Mouse (Mus musculus): ENCODE measurements around the gene Higd1a. TPM values are rescaled to one million over a fixed set of nuclear protein-coding genes. Genes with fewer than 3 reads are reported as not detected.

The Higd1a gene
- polyA plus RNA-seq, 1 experiment from 2014 or later: 168 TPM

GRCm38 (mm10) chr9:121896820-121897219 lies 38.7 kb upstream of the Higd1a start:
- no peak for ATAC-seq (ENCODE audit: insufficient number of reproducible peaks, insufficient read depth, low FRiP score, low TSS enrichment, low read depth)
- Histone ChIP-seq H3K27ac (no peak overlapping the region), H3K27me3 (no peaks in the 10 kb centered on the region), H3K9me3 (no peaks in the 10 kb centered on the region), H3K9ac (no peak overlapping the region), H3K36me3 (no peaks in the 10 kb centered on the region), H3K4me1 (no peaks in the 10 kb centered on the region), H3K4me3 (no peak overlapping the region), H3K4me2 (no peak overlapping the region)
- WGBS: 70% methylated on average over 4 of the region's 4 CpGs

- no peak for ATAC-seq (ENCODE audit: insufficient number of reproducible peaks, insufficient read depth, low FRiP score, low TSS enrichment, low read depth)
- Histone ChIP-seq H3K36me3 (no peaks in the 10 kb centered on the region), H3K9ac (no peak overlapping the region), H3K4me2 (no peak overlapping the region), H3K9me3 (no peaks in the 10 kb centered on the region), H3K4me1 (peaks cover 7% of the 10 kb centered on the region), H3K4me3 (no peak overlapping the region), H3K27me3 (no peaks in the 10 kb centered on the region), H3K27ac (no peak overlapping the region)
- 73% methylated on average over 7 of the region's 7 CpGs for WGBS
Measured at GRCm38 (mm10) chr9:121895392-121895993, 37.3 kb upstream of the Higd1a start.

GRCm38 (mm10) chr9:121894447-121894846 lies 36.3 kb upstream of the Higd1a start:
- Histone ChIP-seq H3K27ac (no peak overlapping the region), H3K4me3 (no peak overlapping the region), H3K36me3 (no peaks in the 10 kb centered on the region), H3K27me3 (no peaks in the 10 kb centered on the region), H3K9ac (no peak overlapping the region), H3K4me2 (no peak overlapping the region), H3K9me3 (no peaks in the 10 kb centered on the region), H3K4me1 (peaks cover 8% of the 10 kb centered on the region)
- ATAC-seq (ENCODE audit: insufficient number of reproducible peaks, insufficient read depth, low FRiP score, low TSS enrichment, low read depth): no peak
- WGBS: 71% methylated on average over 7 of the region's 7 CpGs

- no peak overlapping the region for H3K4me2 ChIP-seq
- H3K36me3 ChIP-seq: no peaks in the 10 kb centered on the region
- no peak for ATAC-seq (ENCODE audit: insufficient number of reproducible peaks, insufficient read depth, low FRiP score, low TSS enrichment, low read depth)
- H3K27me3 ChIP-seq: no peaks in the 10 kb centered on the region
- H3K9ac ChIP-seq: no peak overlapping the region
- no peak overlapping the region for H3K4me3 ChIP-seq
- peaks cover 8% of the 10 kb centered on the region for H3K4me1 ChIP-seq
- H3K27ac ChIP-seq: no peak overlapping the region
- WGBS: 88% methylated on average over 12 of the region's 12 CpGs
- H3K9me3 ChIP-seq: no peaks in the 10 kb centered on the region
Measured at GRCm38 (mm10) chr9:121892057-121892687, 34.0 kb upstream of the Higd1a start.

- H3K27me3 ChIP-seq: no peaks in the 10 kb centered on the region
- ATAC-seq (ENCODE audit: insufficient number of reproducible peaks, insufficient read depth, low FRiP score, low TSS enrichment, low read depth): no peak
- no peak overlapping the region for H3K4me3 ChIP-seq
- no peak overlapping the region for H3K9ac ChIP-seq
- H3K36me3 ChIP-seq: no peaks in the 10 kb centered on the region
- no peak overlapping the region for H3K4me2 ChIP-seq
- H3K9me3 ChIP-seq: no peaks in the 10 kb centered on the region
- H3K27ac ChIP-seq: no peak overlapping the region
- WGBS: 86% methylated on average over 9 of the region's 9 CpGs
- peaks cover 8% of the 10 kb centered on the region for H3K4me1 ChIP-seq
Measured at GRCm38 (mm10) chr9:121891301-121891700, 33.1 kb upstream of the Higd1a start.

GRCm38 (mm10) chr9:121890441-121890941 lies 32.3 kb upstream of the Higd1a start:
- 30% methylated on average over 18 of the region's 18 CpGs for WGBS
- Histone ChIP-seq H3K27me3 (no peaks in the 10 kb centered on the region), H3K4me3 (no peak overlapping the region), H3K9ac (no peak overlapping the region; the same call in 1 of the 2 replicates), H3K36me3 (no peaks in the 10 kb centered on the region), H3K4me2 (peak overlapping the region; percentile 41), H3K9me3 (no peaks in the 10 kb centered on the region), H3K27ac (no peak overlapping the region), H3K4me1 (peaks cover 8% of the 10 kb centered on the region)
- no peak for ATAC-seq (ENCODE audit: insufficient number of reproducible peaks, insufficient read depth, low FRiP score, low TSS enrichment, low read depth)

GRCm38 (mm10) chr9:121889927-121890440 lies 31.8 kb upstream of the Higd1a start:
- Histone ChIP-seq H3K27ac (no peak overlapping the region), H3K4me3 (no peak overlapping the region), H3K9ac (no peak overlapping the region; the same call in 1 of the 2 replicates), H3K4me1 (peaks cover 8% of the 10 kb centered on the region), H3K4me2 (peak overlapping the region; percentile 41), H3K9me3 (no peaks in the 10 kb centered on the region), H3K27me3 (no peaks in the 10 kb centered on the region), H3K36me3 (no peaks in the 10 kb centered on the region)
- no peak for ATAC-seq (ENCODE audit: insufficient number of reproducible peaks, insufficient read depth, low FRiP score, low TSS enrichment, low read depth)
- 68% methylated on average over 4 of the region's 4 CpGs for WGBS

GRCm38 (mm10) chr9:121882015-121882457 lies 23.9 kb upstream of the Higd1a start:
- Histone ChIP-seq H3K9ac (no peak overlapping the region), H3K4me3 (no peak overlapping the region), H3K4me1 (0 out of 2 replicates have a peak, but pooled peaks cover 3% of the 10 kb centered on the region), H3K36me3 (no peaks in the 10 kb centered on the region), H3K9me3 (no peaks in the 10 kb centered on the region), H3K4me2 (no peak overlapping the region), H3K27ac (no peak overlapping the region), H3K27me3 (no peaks in the 10 kb centered on the region)
- 56% methylated on average over 7 of the region's 7 CpGs for WGBS
- ATAC-seq (ENCODE audit: insufficient number of reproducible peaks, insufficient read depth, low FRiP score, low TSS enrichment, low read depth): no peak

GRCm38 (mm10) chr9:121881301-121881700 lies 23.1 kb upstream of the Higd1a start:
- H3K9me3 ChIP-seq: no peaks in the 10 kb centered on the region
- no peak overlapping the region for H3K9ac ChIP-seq
- H3K4me2 ChIP-seq: peak overlapping the region; percentile 38; the same call in 1 of the 2 replicates
- ATAC-seq (ENCODE audit: insufficient number of reproducible peaks, insufficient read depth, low FRiP score, low TSS enrichment, low read depth): no peak
- H3K27ac ChIP-seq: no peak overlapping the region
- H3K4me3 ChIP-seq: no peak overlapping the region
- 71% methylated on average over 6 of the region's 6 CpGs for WGBS
- no peaks in the 10 kb centered on the region for H3K27me3 ChIP-seq
- H3K36me3 ChIP-seq: no peaks in the 10 kb centered on the region
- 0 out of 2 replicates have a peak, but pooled peaks cover 3% of the 10 kb centered on the region for H3K4me1 ChIP-seq

- 29% methylated on average over 14 of the region's 14 CpGs for WGBS
- ATAC-seq (ENCODE audit: insufficient number of reproducible peaks, insufficient read depth, low FRiP score, low TSS enrichment, low read depth): no peak
- H3K27ac ChIP-seq: no peak overlapping the region
- H3K4me3 ChIP-seq: no peak overlapping the region
- 0 out of 2 replicates have a peak, but pooled peaks cover 3% of the 10 kb centered on the region for H3K4me1 ChIP-seq
- no peaks in the 10 kb centered on the region for H3K36me3 ChIP-seq
- H3K4me2 ChIP-seq: peak overlapping the region; percentile 38
- H3K9ac ChIP-seq: no peak overlapping the region
- H3K27me3 ChIP-seq: no peaks in the 10 kb centered on the region
- H3K9me3 ChIP-seq: no peaks in the 10 kb centered on the region
Measured at GRCm38 (mm10) chr9:121880840-121881239, 22.7 kb upstream of the Higd1a start.

- H3K27ac ChIP-seq: no peak overlapping the region
- H3K36me3 ChIP-seq: no peaks in the 10 kb centered on the region
- no peaks in the 10 kb centered on the region for H3K9me3 ChIP-seq
- H3K4me1 ChIP-seq: 0 out of 2 replicates have a peak, but pooled peaks cover 3% of the 10 kb centered on the region
- H3K27me3 ChIP-seq: no peaks in the 10 kb centered on the region
- no peak overlapping the region for H3K4me3 ChIP-seq
- no peak for ATAC-seq (ENCODE audit: insufficient number of reproducible peaks, insufficient read depth, low FRiP score, low TSS enrichment, low read depth)
- 18% methylated on average over 3 of the region's 3 CpGs for WGBS
- no peak overlapping the region for H3K4me2 ChIP-seq
- 0 out of 2 replicates have a peak overlapping the region, but pooled peaks have one; percentile 28 for H3K9ac ChIP-seq
Measured at GRCm38 (mm10) chr9:121877052-121877740, 19.0 kb upstream of the Higd1a start.

All from embryonic facial prominence, embryonic 13.5 days (tissue).